Mouse (Mus musculus) embryonic facial prominence, embryonic 13.5 days (tissue): Measurements from ENCODE around the gene Map4k1. TPM values are rescaled to one million over a fixed set of nuclear protein-coding genes. Genes with fewer than 3 reads are reported as not detected.

Experiments used
- ATAC-seq: fragments of 200-750 bp; cut with Nextera tagmentation; 2 replicates; pipeline ENCODE4 v1.8.0; 2017; ENCODE audit warnings: low read depth; ENCODE audit not compliant: insufficient number of reproducible peaks, insufficient read depth, low FRiP score, low TSS enrichment
- H3K27ac ChIP-seq: fragments of 300-500 bp; sonication (generic); 2 replicates; pipeline ENCODE4 v1.5.1; 2015; ENCODE audit warnings: moderate library complexity, mild to moderate bottlenecking, inconsistent platforms
- H3K27me3 ChIP-seq: fragments of 300-500 bp; sonication (generic); 2 replicates; pipeline ENCODE4 v1.6.1; 2015; ENCODE audit warnings: mild to moderate bottlenecking, inconsistent platforms
- H3K36me3 ChIP-seq: fragments of 300-500 bp; sonication (generic); 2 replicates; pipeline ENCODE4 v1.6.1; 2015; ENCODE audit warnings: mild to moderate bottlenecking, inconsistent platforms
- H3K4me1 ChIP-seq: fragments of 300-500 bp; sonication (generic); 2 replicates; pipeline ENCODE4 v1.6.1; 2015; ENCODE audit warnings: inconsistent platforms
- H3K4me2 ChIP-seq: fragments of 300-500 bp; sonication (generic); 2 replicates; pipeline ENCODE4 v1.6.1; 2015; ENCODE audit warnings: moderate library complexity, mild to moderate bottlenecking, inconsistent platforms
- H3K4me3 ChIP-seq: fragments of 300-500 bp; sonication (generic); 2 replicates; pipeline ENCODE4 v1.5.1; 2015; ENCODE audit warnings: mild to moderate bottlenecking, inconsistent platforms
- H3K9ac ChIP-seq: fragments of 300-500 bp; sonication (generic); 2 replicates; pipeline ENCODE4 v1.6.1; 2015; ENCODE audit warnings: mild to moderate bottlenecking, inconsistent platforms
- H3K9me3 ChIP-seq: fragments of 300-500 bp; sonication (generic); 2 replicates; pipeline ENCODE4 v1.6.1; 2016; ENCODE audit warnings: inconsistent platforms
- WGBS: fragments of 180-500 bp; shearing (Covaris S2); methylation state at CpG from one replicate; pipeline ENCODE4 v1.1.7; 2015; ENCODE audit warnings: mixed read lengths; 5-methylcytosine and 5-hydroxymethylcytosine counted together
- polyA plus RNA-seq: library from polyadenylated mRNA; unstranded; fragments of >200 nt; fragmentation: Nextera tagmentation; extraction: Ambion mirVana; gene quantifications from 2 replicates; pipeline ENCODE4 v1.2.1, GENCODE M21; 2015

Gene Map4k1
- polyA plus RNA-seq, 1 experiment from 2014 or later: 9.9 TPM

DNA sequence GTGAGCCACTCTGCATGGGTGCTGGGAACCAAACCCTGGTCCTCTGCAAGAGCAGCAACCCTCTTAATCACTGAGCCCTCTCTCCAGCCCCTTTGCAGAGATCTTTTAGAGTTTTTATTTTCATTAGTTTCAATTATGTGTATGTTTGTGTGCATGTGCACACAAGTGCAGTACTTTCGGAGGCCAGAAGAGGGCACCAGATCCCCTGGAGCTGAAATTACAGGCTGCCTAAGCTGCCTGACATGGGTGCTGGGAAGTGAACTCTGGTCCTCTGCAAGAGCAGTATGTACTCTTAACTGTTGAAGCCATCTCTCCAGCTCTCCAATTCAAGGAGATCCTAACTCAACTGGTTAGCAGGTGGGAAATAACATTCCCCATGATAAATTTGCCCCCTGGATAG, 33.1 kb downstream of the Map4k1 start:
- H3K4me3 ChIP-seq: no peak overlapping the region
- no peak overlapping the region for H3K4me2 ChIP-seq
- no peak overlapping the region for H3K27ac ChIP-seq
- WGBS: 97% methylated on average over 1 of the region's 1 CpGs
- H3K9ac ChIP-seq: no peak overlapping the region
- peaks cover 10% of the 10 kb centered on the region for H3K4me1 ChIP-seq
- ATAC-seq: no peak
- peaks cover 30% of the 10 kb centered on the region for H3K27me3 ChIP-seq
- 0 out of 2 replicates have a peak, but pooled peaks cover 7% of the 10 kb centered on the region for H3K36me3 ChIP-seq
- peaks cover 7% of the 10 kb centered on the region for H3K9me3 ChIP-seq

GRCm38 (mm10) chr7:29016440-29016839, 34.6 kb downstream of the Map4k1 start:
- 79% methylated on average over 7 of the region's 7 CpGs for WGBS
- no peak overlapping the region for H3K9ac ChIP-seq
- peaks cover 44% of the 10 kb centered on the region for H3K27me3 ChIP-seq
- H3K4me2 ChIP-seq: no peak overlapping the region
- H3K36me3 ChIP-seq: 0 out of 2 replicates have a peak, but pooled peaks cover 7% of the 10 kb centered on the region
- no peak overlapping the region for H3K4me3 ChIP-seq
- no peak overlapping the region for H3K27ac ChIP-seq
- H3K4me1 ChIP-seq: peaks cover 10% of the 10 kb centered on the region
- no peak for ATAC-seq
- H3K9me3 ChIP-seq: peaks cover 7% of the 10 kb centered on the region

DNA sequence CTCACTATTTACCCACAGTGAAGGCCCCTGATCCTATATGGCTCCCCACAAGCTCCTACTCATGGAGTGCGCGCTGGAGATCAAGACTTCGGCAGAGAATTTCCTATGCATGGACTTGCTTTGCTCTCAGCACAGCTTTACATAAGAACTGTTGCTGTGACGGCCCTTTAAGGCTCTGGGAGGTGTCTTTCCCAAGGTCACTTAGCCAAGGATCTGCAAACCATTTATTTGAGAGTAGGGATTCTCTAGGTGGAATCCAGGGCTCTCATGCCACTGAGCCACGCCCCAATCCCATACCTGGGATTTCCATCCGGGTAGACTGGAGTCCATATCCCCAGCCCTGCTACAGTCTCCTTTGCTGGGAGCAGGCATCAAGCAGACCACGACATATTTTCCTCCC, 35.4 kb downstream of the Map4k1 start:
- H3K27ac ChIP-seq: no peak overlapping the region
- no peak for ATAC-seq
- peaks cover 44% of the 10 kb centered on the region for H3K27me3 ChIP-seq
- peaks cover 10% of the 10 kb centered on the region for H3K4me1 ChIP-seq
- 0 out of 2 replicates have a peak, but pooled peaks cover 7% of the 10 kb centered on the region for H3K36me3 ChIP-seq
- H3K4me3 ChIP-seq: no peak overlapping the region
- H3K9me3 ChIP-seq: peaks cover 7% of the 10 kb centered on the region
- WGBS: 81% methylated on average over 7 of the region's 7 CpGs
- no peak overlapping the region for H3K4me2 ChIP-seq
- no peak overlapping the region for H3K9ac ChIP-seq

GRCm38 (mm10) chr7:29019447-29020220, 37.8 kb downstream of the Map4k1 start:
- H3K9ac ChIP-seq: peak overlapping the region; percentile 64
- ATAC-seq: no peak
- peak overlapping the region; percentile 78 for H3K4me2 ChIP-seq
- H3K4me1 ChIP-seq: peaks cover 10% of the 10 kb centered on the region
- H3K27ac ChIP-seq: no peak overlapping the region
- peak overlapping the region; percentile 51 for H3K4me3 ChIP-seq
- H3K9me3 ChIP-seq: peaks cover 5% of the 10 kb centered on the region
- H3K36me3 ChIP-seq: 0 out of 2 replicates have a peak, but pooled peaks cover 7% of the 10 kb centered on the region
- WGBS: 4% methylated on average over 75 of the region's 88 CpGs
- peaks cover 44% of the 10 kb centered on the region for H3K27me3 ChIP-seq

- H3K27ac ChIP-seq: no peak overlapping the region
- 87% methylated on average over 8 of the region's 8 CpGs for WGBS
- no peak overlapping the region for H3K4me3 ChIP-seq
- H3K4me1 ChIP-seq: peaks cover 10% of the 10 kb centered on the region
- H3K9ac ChIP-seq: no peak overlapping the region
- no peaks in the 10 kb centered on the region for H3K36me3 ChIP-seq
- H3K27me3 ChIP-seq: peaks cover 39% of the 10 kb centered on the region
- no peak for ATAC-seq
- no peaks in the 10 kb centered on the region for H3K9me3 ChIP-seq
- H3K4me2 ChIP-seq: no peak overlapping the region
These were observed 40.6 kb downstream of the Map4k1 start for GRCm38 (mm10) chr7:29022479-29022878.

GRCm38 (mm10) chr7:29023514-29023913, 41.7 kb downstream of the Map4k1 start:
- Histone ChIP-seq H3K9ac (no peak overlapping the region), H3K4me2 (no peak overlapping the region), H3K36me3 (no peaks in the 10 kb centered on the region), H3K9me3 (no peaks in the 10 kb centered on the region), H3K4me1 (peaks cover 10% of the 10 kb centered on the region), H3K4me3 (no peak overlapping the region), H3K27ac (no peak overlapping the region), H3K27me3 (peaks cover 29% of the 10 kb centered on the region)
- WGBS: 85% methylated on average over 8 of the region's 8 CpGs
- no peak for ATAC-seq

- no peak overlapping the region for H3K4me3 ChIP-seq
- H3K9me3 ChIP-seq: no peaks in the 10 kb centered on the region
- 35% methylated on average over 7 of the region's 7 CpGs for WGBS
- H3K27ac ChIP-seq: no peak overlapping the region
- H3K4me1 ChIP-seq: no peaks in the 10 kb centered on the region; the same call in 1 of the 2 replicates
- H3K36me3 ChIP-seq: no peaks in the 10 kb centered on the region
- no peak overlapping the region for H3K4me2 ChIP-seq
- peaks cover 8% of the 10 kb centered on the region for H3K27me3 ChIP-seq
- ATAC-seq: no peak
- H3K9ac ChIP-seq: no peak overlapping the region
These were observed 43.7 kb downstream of the Map4k1 start for GRCm38 (mm10) chr7:29025566-29025965.

DNA sequence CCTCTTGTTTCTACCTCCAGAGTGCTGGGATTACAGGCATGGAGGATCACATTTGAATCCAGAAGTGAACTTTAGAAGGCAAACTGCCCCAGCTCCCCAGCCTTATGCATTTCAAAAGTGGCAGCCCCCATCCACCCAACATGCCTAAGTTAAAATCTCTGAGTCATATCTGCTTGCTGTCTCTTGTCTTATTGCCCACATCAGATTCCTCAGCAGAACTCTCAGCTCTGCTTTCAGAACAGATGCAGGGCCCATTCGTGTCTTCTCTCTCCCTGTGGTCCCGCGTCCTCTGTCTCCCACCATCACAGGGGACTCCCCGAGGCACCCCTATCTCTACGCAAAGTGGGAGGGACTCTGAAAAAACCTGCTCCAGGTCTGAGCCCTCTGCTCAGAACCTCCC, 44.3 kb downstream of the Map4k1 start:
- Histone ChIP-seq H3K9me3 (no peaks in the 10 kb centered on the region), H3K4me2 (no peak overlapping the region), H3K36me3 (no peaks in the 10 kb centered on the region), H3K9ac (no peak overlapping the region), H3K27me3 (peaks cover 2% of the 10 kb centered on the region), H3K27ac (no peak overlapping the region), H3K4me1 (no peaks in the 10 kb centered on the region; the same call in 1 of the 2 replicates), H3K4me3 (no peak overlapping the region)
- no peak for ATAC-seq
- 66% methylated on average over 5 of the region's 5 CpGs for WGBS

GRCm38 (mm10) chr7:29026811-29027210, 45.0 kb downstream of the Map4k1 start:
- Histone ChIP-seq H3K9me3 (no peaks in the 10 kb centered on the region), H3K4me3 (no peak overlapping the region), H3K9ac (no peak overlapping the region), H3K27ac (no peak overlapping the region), H3K4me1 (no peaks in the 10 kb centered on the region; the same call in 1 of the 2 replicates), H3K4me2 (no peak overlapping the region), H3K27me3 (no peaks in the 10 kb centered on the region), H3K36me3 (no peaks in the 10 kb centered on the region)
- no peak for ATAC-seq
- WGBS: 82% methylated on average over 4 of the region's 4 CpGs

GRCm38 (mm10) chr7:29028761-29029160, 46.9 kb downstream of the Map4k1 start:
- Histone ChIP-seq H3K9ac (no peak overlapping the region), H3K4me1 (no peaks in the 10 kb centered on the region; the same call in 1 of the 2 replicates), H3K4me3 (no peak overlapping the region), H3K9me3 (no peaks in the 10 kb centered on the region), H3K27ac (no peak overlapping the region), H3K27me3 (no peaks in the 10 kb centered on the region), H3K4me2 (no peak overlapping the region), H3K36me3 (no peaks in the 10 kb centered on the region)
- WGBS: 83% methylated on average over 6 of the region's 6 CpGs
- ATAC-seq: no peak

DNA sequence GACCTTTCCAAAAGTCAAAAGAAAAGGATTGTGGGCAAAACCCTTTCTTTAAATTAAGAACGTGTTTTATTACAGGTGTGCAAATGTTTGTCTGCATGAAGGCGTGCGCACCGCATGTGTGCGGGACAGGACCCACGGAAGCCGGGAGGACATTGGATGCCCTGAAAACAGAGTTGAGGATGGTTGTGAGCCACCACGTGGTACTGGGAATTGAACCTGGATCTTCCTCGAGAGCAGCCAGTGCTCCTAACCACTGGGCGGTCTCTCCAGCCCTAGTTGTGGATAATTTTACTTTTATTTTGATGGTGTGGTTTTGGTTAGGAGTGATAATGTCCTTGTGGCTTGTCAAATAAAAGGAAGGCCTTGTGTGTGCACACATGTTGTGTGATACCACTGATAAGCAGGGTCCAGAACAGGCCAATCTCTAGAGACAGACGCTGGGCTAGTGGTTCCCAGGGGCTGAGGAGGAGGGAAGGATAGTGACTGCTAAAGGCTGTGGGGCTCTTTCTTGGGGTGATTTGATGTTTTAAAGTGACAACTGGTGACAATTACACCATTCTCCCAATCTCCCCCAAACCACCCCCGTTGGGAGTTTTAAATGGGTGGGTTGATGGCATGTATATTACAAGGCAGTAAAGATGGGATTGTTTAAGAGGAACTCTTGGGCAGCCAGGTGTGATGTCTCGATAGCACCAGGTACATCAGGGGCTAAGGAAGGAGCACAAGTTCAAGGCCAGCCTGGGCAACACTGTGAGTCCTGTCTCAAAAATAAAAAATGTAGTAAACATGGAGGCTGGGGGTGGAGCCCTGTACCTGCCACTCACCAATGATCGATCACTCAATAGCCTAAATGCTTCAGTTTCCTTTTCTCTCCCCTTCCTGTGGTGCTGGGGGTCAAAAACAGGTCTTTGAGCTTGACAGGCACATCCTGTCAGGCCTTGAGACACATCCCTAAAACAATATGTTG, 48.1 kb downstream of the Map4k1 start:
- no peak for ATAC-seq
- Histone ChIP-seq H3K4me2 (no peak overlapping the region), H3K4me3 (no peak overlapping the region), H3K27me3 (no peaks in the 10 kb centered on the region), H3K4me1 (no peaks in the 10 kb centered on the region; the same call in 1 of the 2 replicates), H3K36me3 (no peaks in the 10 kb centered on the region), H3K27ac (no peak overlapping the region), H3K9ac (no peak overlapping the region), H3K9me3 (no peaks in the 10 kb centered on the region)
- WGBS: 85% methylated on average over 14 of the region's 14 CpGs
